Mouse (Mus musculus): Measurements from ENCODE around the gene Phactr2. TPM values are rescaled to one million over a fixed set of nuclear protein-coding genes. Genes with fewer than 3 reads are reported as not detected.

The Phactr2 gene
- polyA plus RNA-seq, 1 experiment: 12.5 TPM

DNA sequence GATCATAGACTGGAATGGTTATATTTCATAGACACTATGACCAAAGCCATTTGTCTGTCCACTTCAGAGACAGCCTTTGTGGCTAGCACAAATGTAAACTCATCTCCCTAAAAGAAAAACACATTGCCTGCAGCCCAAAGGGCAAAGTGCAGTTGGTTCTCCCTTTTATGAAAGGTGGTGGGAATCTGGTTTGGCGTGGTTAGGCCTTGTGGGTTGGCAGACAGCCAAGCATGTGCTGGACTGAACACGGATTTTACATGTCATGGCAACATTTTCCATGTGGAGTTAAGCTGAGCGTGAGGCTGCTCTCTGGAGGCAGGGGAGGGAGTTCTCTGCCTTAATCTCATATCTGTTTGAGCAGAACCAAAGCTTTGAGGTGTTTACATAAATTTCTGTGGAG is 98.4 kb downstream of the Phactr2 start:
- 12% methylated on average over 3 of the region's 3 CpGs for WGBS
- no peak for TF ChIP-seq CTCF (conservative IDR thresholded peaks at IDR 0.05; ENCODE audit: insufficient read depth, insufficient read length, low read depth, low read length)
- no peak for TF ChIP-seq POLR2A (IDR thresholded peaks at IDR 0.05; ENCODE audit: low read depth, low read length)

DNA sequence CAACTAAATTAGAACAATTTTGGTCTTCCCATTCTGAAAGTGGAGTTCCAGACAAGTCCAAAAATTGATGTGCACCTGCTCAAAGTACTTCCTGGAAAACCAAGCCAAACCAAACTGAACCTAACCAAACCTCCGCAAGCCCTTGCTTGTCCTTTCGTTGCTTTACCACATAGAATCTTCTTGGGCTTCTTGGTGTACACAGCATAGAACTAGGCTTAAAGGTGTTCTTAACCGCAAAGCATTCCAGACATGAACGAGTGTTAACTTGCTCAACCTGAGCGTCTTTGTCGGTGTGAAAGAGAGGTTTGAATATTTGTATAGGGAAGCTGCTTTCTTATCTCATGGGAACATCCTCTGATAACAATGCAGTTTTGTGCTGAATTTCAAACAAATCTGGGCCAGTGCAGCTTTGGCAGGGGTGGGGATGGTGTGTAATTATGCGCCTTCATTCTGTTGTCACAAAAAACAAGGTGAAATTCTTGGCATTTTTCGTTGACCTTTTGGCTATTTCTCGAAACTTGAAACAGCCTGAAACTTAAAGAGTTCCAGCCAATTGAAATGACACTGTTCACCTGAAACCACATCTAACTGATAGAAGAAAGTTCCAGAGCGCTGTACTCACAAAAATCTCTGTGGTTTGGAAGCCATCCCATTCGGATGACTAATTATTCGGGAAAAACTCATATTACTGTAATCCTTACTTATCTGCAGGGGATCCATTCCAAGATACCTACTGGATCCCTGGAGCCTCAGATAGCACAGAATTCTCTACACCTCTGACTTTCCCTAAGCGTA is 104.4 kb downstream of the Phactr2 start:
- Histone ChIP-seq H3K27ac (ENCODE audit: insufficient read depth, low read depth, low read length) (no peak overlapping the region), H3K36me3 (ENCODE audit: control insufficient read depth, insufficient read depth, low read length) (no peaks in the 10 kb centered on the region), H3K4me1 (ENCODE audit: control insufficient read depth, insufficient read depth, low read length) (peaks cover 8% of the 10 kb centered on the region; the same call in 1 of the 2 replicates), H3K4me3 (ENCODE audit: insufficient read depth, low read depth, low read length) (no peak overlapping the region), H3K27me3 (replicated peaks; ENCODE audit: control insufficient read depth, insufficient read depth, low read length) (no peaks in the 10 kb centered on the region)
- TF ChIP-seq CTCF (conservative IDR thresholded peaks at IDR 0.05; ENCODE audit: insufficient read depth, insufficient read length, low read depth, low read length) (no peak), POLR2A (IDR thresholded peaks at IDR 0.05; ENCODE audit: low read depth, low read length) (no peak)
- no peak for DNase-seq
- 70% methylated on average over 13 of the region's 13 CpGs for WGBS

More for the DNA sequence above, 98.4 kb downstream of the Phactr2 start:
- peaks cover 16% of the 10 kb centered on the region for H3K4me1 ChIP-seq (ENCODE audit: control insufficient read depth, insufficient read depth, low read length)
- DNase-seq: peak; percentile 53
- no peaks in the 10 kb centered on the region for H3K36me3 ChIP-seq (ENCODE audit: control insufficient read depth, insufficient read depth, low read length)
- no peak overlapping the region for H3K27ac ChIP-seq (ENCODE audit: insufficient read depth, low read depth, low read length)
- no peak overlapping the region for H3K4me3 ChIP-seq (ENCODE audit: insufficient read depth, low read depth, low read length)
- no peaks in the 10 kb centered on the region for H3K27me3 ChIP-seq (replicated peaks; ENCODE audit: control insufficient read depth, insufficient read depth, low read length)

GRCm38 (mm10) chr10:13364286-13364580 is 110.0 kb downstream of the Phactr2 start:
- no peak for DNase-seq
- H3K27me3 ChIP-seq (replicated peaks; ENCODE audit: control insufficient read depth, insufficient read depth, low read length): no peaks in the 10 kb centered on the region
- H3K4me3 ChIP-seq (ENCODE audit: insufficient read depth, low read depth, low read length): no peak overlapping the region
- H3K27ac ChIP-seq (ENCODE audit: insufficient read depth, low read depth, low read length): no peak overlapping the region
- WGBS: 65% methylated on average over 2 of the region's 2 CpGs
- H3K36me3 ChIP-seq (ENCODE audit: control insufficient read depth, insufficient read depth, low read length): no peaks in the 10 kb centered on the region
- TF ChIP-seq POLR2A (IDR thresholded peaks at IDR 0.05; ENCODE audit: low read depth, low read length) (no peak), CTCF (conservative IDR thresholded peaks at IDR 0.05; ENCODE audit: insufficient read depth, insufficient read length, low read depth, low read length) (no peak)
- H3K4me1 ChIP-seq (ENCODE audit: control insufficient read depth, insufficient read depth, low read length): no peaks in the 10 kb centered on the region

DNA sequence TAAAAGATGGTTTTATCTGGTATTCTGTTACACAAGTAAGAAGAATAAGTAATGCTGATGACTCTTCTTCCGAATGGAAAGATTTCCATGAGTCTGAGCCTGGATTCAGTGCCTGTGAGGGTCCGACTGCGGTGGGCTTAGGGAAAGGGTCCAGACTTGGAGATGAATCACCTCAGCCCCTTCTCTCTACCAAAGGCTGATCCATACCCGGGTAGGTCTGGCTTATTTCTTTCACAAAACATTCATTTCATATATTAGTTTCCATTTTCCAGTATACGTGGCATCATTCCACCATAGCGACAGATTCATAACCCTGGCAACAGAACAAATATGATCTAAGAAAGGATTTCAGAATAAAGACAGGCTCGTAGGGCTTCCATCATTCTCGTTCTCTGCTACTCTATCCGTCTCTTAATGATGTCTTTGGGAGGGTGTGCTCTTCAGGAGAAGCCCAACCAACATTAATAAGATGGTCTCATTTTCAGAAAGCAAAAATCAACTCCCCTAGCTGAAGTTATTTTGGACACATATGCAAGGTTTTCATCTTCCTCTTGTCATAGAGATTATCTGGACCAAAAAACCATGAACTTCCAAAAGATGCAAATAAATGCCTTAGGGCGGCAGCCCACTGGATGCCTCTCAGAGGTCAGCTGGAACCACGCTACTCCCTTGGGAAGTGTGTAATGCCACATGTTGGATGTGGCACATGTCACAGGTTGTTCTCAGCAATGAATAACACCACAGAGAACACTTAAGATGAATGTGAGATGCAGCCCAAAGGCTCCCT is 110.5 kb downstream of the Phactr2 start:
- Histone ChIP-seq H3K4me3 (ENCODE audit: insufficient read depth, low read depth, low read length) (no peak overlapping the region), H3K36me3 (ENCODE audit: control insufficient read depth, insufficient read depth, low read length) (no peaks in the 10 kb centered on the region), H3K4me1 (ENCODE audit: control insufficient read depth, insufficient read depth, low read length) (no peaks in the 10 kb centered on the region), H3K27ac (ENCODE audit: insufficient read depth, low read depth, low read length) (no peak overlapping the region), H3K27me3 (replicated peaks; ENCODE audit: control insufficient read depth, insufficient read depth, low read length) (no peaks in the 10 kb centered on the region)
- TF ChIP-seq CTCF (conservative IDR thresholded peaks at IDR 0.05; ENCODE audit: insufficient read depth, insufficient read length, low read depth, low read length) (no peak), POLR2A (IDR thresholded peaks at IDR 0.05; ENCODE audit: low read depth, low read length) (no peak)
- WGBS: 84% methylated on average over 11 of the region's 11 CpGs
- DNase-seq: no peak

- no peak for DNase-seq
- H3K4me1 ChIP-seq (ENCODE audit: control insufficient read depth, insufficient read depth, low read length): no peaks in the 10 kb centered on the region
- H3K4me3 ChIP-seq (ENCODE audit: insufficient read depth, low read depth, low read length): no peak overlapping the region
- H3K27me3 ChIP-seq (replicated peaks; ENCODE audit: control insufficient read depth, insufficient read depth, low read length): no peaks in the 10 kb centered on the region
- H3K36me3 ChIP-seq (ENCODE audit: control insufficient read depth, insufficient read depth, low read length): no peaks in the 10 kb centered on the region
- no peak overlapping the region for H3K27ac ChIP-seq (ENCODE audit: insufficient read depth, low read depth, low read length)
- TF ChIP-seq CTCF (conservative IDR thresholded peaks at IDR 0.05; ENCODE audit: insufficient read depth, insufficient read length, low read depth, low read length) (no peak), POLR2A (IDR thresholded peaks at IDR 0.05; ENCODE audit: low read depth, low read length) (no peak)
These were observed 113.3 kb downstream of the Phactr2 start for GRCm38 (mm10) chr10:13360913-13361312.

DNA sequence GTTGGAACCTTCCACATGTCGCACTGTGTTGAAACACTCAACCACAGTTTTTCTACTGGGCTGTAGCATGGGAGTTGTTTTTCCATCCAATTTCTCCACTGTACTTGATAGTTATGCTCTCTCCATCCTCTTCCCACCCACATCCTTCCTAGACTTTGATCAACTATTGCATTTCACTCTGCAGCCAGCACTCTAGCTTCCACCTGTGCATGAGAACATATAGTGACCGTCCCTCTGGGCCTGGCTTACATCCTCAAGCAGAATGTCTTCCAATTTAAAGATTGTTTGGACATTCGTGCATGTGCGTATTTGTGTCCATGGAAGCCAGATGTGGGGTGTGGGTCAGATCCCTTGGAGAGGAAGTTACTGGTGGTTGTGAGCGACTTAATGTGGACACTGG is 114.4 kb downstream of the Phactr2 start:
- no peak for TF ChIP-seq CTCF (conservative IDR thresholded peaks at IDR 0.05; ENCODE audit: insufficient read depth, insufficient read length, low read depth, low read length)
- H3K27ac ChIP-seq (ENCODE audit: insufficient read depth, low read depth, low read length): no peak overlapping the region
- no peak for DNase-seq
- H3K4me3 ChIP-seq (ENCODE audit: insufficient read depth, low read depth, low read length): no peak overlapping the region
- no peaks in the 10 kb centered on the region for H3K27me3 ChIP-seq (replicated peaks; ENCODE audit: control insufficient read depth, insufficient read depth, low read length)
- WGBS: 94% methylated on average over 5 of the region's 5 CpGs
- H3K36me3 ChIP-seq (ENCODE audit: control insufficient read depth, insufficient read depth, low read length): no peaks in the 10 kb centered on the region
- H3K4me1 ChIP-seq (ENCODE audit: control insufficient read depth, insufficient read depth, low read length): no peaks in the 10 kb centered on the region

DNA sequence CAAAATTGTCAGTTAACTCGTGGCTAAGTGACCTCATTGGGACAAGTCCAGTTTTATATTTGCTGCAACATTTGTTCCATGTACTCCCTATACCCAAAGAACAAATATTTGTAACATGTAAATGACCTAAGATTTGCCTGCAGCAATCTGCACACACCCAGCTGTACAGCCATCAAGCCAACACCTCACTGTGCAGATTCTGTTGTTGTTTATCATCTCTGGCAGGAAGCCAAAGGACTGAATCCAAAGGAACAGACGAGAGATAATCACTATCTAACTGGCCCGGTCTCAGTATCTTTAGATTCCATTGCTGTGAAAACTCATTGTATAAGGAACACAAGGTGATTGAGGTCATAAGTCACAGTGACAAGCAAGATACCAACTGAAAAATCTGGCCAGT is 115.5 kb downstream of the Phactr2 start:
- WGBS: 40% methylated on average over 3 of the region's 3 CpGs

More for the DNA sequence above, 115.5 kb downstream of the Phactr2 start:
- Histone ChIP-seq H3K4me1 (ENCODE audit: control insufficient read depth, insufficient read depth, low read length) (no peaks in the 10 kb centered on the region), H3K27ac (ENCODE audit: insufficient read depth, low read depth, low read length) (no peak overlapping the region), H3K36me3 (ENCODE audit: control insufficient read depth, insufficient read depth, low read length) (no peaks in the 10 kb centered on the region), H3K4me3 (ENCODE audit: insufficient read depth, low read depth, low read length) (no peak overlapping the region), H3K27me3 (replicated peaks; ENCODE audit: control insufficient read depth, insufficient read depth, low read length) (no peaks in the 10 kb centered on the region)
- TF ChIP-seq CTCF (conservative IDR thresholded peaks at IDR 0.05; ENCODE audit: insufficient read depth, insufficient read length, low read depth, low read length) (no peak), POLR2A (IDR thresholded peaks at IDR 0.05; ENCODE audit: low read depth, low read length) (no peak)
- DNase-seq: no peak

All from kidney, adult 2 months (tissue).